Mouse (Mus musculus): ENCODE measurements around the gene Sf3a1.

DNA sequence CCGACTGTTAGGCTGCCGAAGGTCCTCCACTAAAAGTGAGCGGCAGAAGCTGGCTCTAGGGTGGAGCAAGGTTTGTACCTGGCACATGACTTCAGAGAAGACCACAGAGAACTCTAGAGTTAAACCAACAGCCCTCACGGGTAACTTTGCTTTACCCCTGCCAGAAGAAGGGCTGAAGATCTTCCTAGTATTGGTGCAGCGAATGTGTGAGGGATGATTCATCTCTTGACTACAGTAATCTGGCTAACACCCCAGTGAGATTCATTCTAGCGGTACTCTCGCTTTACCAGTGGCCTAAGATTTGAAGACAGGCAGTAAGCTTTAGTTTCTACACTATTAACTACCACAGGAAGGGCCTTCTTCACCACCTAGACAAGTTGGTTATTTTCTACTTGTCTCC is 45.8 kb downstream of the Sf3a1 start:
- TF ChIP-seq CTCF (IDR thresholded peaks at IDR 0.05): no peak
- TF ChIP-seq EP300 (IDR thresholded peaks at IDR 0.05): no peak

All from lung, postnatal 0 days (tissue).